Mouse (Mus musculus) heart, embryonic 11.5 days (tissue): ENCODE measurements around the gene Pbx1. TPM values are rescaled to one million over a fixed set of nuclear protein-coding genes. Genes with fewer than 3 reads are reported as not detected.

Experiments
- ATAC-seq: fragments of 200-750 bp; cut with Nextera tagmentation; replicated peaks from 2 replicates; pipeline ENCODE4 v1.8.0; 2017; ENCODE audit warnings: moderate library complexity; ENCODE audit not compliant: insufficient number of reproducible peaks, low FRiP score, low TSS enrichment
- H3K27ac ChIP-seq: fragments of 300-500 bp; sonication (generic); 2 replicates; pipeline ENCODE4 v1.5.1; 2014; ENCODE audit warnings: mild to moderate bottlenecking, low read depth, low read length
- H3K27me3 ChIP-seq: fragments of 300-500 bp; sonication (generic); 2 replicates; pipeline ENCODE4 v1.6.1; 2014; ENCODE audit warnings: mild to moderate bottlenecking, low read length, mixed read lengths; ENCODE audit not compliant: control insufficient read depth, insufficient read depth
- H3K36me3 ChIP-seq: fragments of 300-500 bp; sonication (generic); 2 replicates; pipeline ENCODE4 v1.6.1; 2014; ENCODE audit warnings: mild to moderate bottlenecking, low read length, moderate library complexity, mixed read lengths; ENCODE audit not compliant: control insufficient read depth, insufficient read depth
- H3K4me1 ChIP-seq: fragments of 300-500 bp; sonication (generic); 2 replicates; pipeline ENCODE4 v1.6.1; 2014; ENCODE audit warnings: low read length; ENCODE audit not compliant: control insufficient read depth, insufficient read depth
- H3K4me2 ChIP-seq: fragments of 300-500 bp; sonication (generic); 2 replicates; pipeline ENCODE4 v1.6.1; 2014; ENCODE audit warnings: mild to moderate bottlenecking, moderate library complexity
- H3K4me3 ChIP-seq: fragments of 300-500 bp; sonication (generic); 2 replicates; pipeline ENCODE4 v1.5.1; 2014; ENCODE audit warnings: low read depth, low read length
- H3K9ac ChIP-seq: fragments of 300-500 bp; sonication (generic); 2 replicates; pipeline ENCODE4 v1.6.1; 2014; ENCODE audit warnings: mild to moderate bottlenecking, low read depth, low read length, moderate library complexity
- H3K9me3 ChIP-seq: fragments of 300-500 bp; sonication (generic); replicated peaks from 2 replicates; pipeline ENCODE4 v1.6.1; 2016; ENCODE audit warnings: low read length; ENCODE audit not compliant: control insufficient read depth
- WGBS: fragments of 180-500 bp; shearing (Covaris S2); extraction: QIAGEN DNeasy Blood & Tissue Kit; methylation state at CpG from one replicate; pipeline ENCODE4 v1.1.7; 2014; ENCODE audit not compliant: insufficient replicate concordance; 5-methylcytosine and 5-hydroxymethylcytosine counted together
- polyA plus RNA-seq: library from polyadenylated mRNA; unstranded; fragments of >200 nt; fragmentation: Nextera tagmentation; extraction: Ambion mirVana; gene quantifications from 2 replicates; pipeline ENCODE4 v1.2.1, GENCODE M21; 2014

Gene Pbx1
- polyA plus RNA-seq, 1 experiment from 2014 or later, result 33.5 TPM

DNA sequence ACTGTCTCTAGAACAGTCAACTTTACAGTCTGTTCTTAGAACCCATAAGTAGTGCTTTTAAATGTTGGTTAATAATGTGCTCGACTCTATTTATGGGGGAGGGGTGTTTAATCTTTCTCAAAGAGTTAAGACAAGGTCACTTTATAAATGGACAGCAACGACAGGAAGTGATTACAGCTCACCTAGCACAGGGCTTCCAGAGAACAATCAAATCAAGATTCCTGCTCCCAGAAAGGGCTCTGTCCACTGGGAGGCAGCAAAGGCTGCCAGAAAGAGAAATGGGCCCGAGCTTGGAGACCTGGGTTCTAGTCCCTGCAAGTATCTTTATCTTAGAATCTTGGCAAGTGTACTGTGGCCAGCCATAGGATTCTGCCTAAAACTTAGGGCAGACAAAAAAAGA, 55.7 kb downstream of the Pbx1 start:
- H3K27me3 ChIP-seq, result no peaks in the 10 kb centered on the region

GRCm38 (mm10) chr1:168374953-168375600, 57.0 kb downstream of the Pbx1 start:
- Histone ChIP-seq H3K4me2 (no peak overlapping the region), H3K27ac (no peak overlapping the region), H3K4me3 (no peak overlapping the region), H3K9ac (no peak overlapping the region), H3K9me3 (no peaks in the 10 kb centered on the region), H3K36me3 (peaks cover 3% of the 10 kb centered on the region; the same call in 1 of the 2 replicates), H3K4me1 (peaks cover 5% of the 10 kb centered on the region), H3K27me3 (no peaks in the 10 kb centered on the region)
- ATAC-seq, result no peak
- 76% methylated on average over 12 of the region's 12 CpGs for WGBS

More for the DNA sequence above, 55.7 kb downstream of the Pbx1 start:
- no peak overlapping the region for H3K9ac ChIP-seq
- H3K36me3 ChIP-seq, result peaks cover 3% of the 10 kb centered on the region; the same call in 1 of the 2 replicates
- H3K27ac ChIP-seq, result no peak overlapping the region
- 47% methylated on average over 3 of the region's 3 CpGs for WGBS
- H3K4me2 ChIP-seq, result no peak overlapping the region
- no peaks in the 10 kb centered on the region for H3K9me3 ChIP-seq
- H3K4me1 ChIP-seq, result peaks cover 17% of the 10 kb centered on the region
- no peak for ATAC-seq
- H3K4me3 ChIP-seq, result no peak overlapping the region

DNA sequence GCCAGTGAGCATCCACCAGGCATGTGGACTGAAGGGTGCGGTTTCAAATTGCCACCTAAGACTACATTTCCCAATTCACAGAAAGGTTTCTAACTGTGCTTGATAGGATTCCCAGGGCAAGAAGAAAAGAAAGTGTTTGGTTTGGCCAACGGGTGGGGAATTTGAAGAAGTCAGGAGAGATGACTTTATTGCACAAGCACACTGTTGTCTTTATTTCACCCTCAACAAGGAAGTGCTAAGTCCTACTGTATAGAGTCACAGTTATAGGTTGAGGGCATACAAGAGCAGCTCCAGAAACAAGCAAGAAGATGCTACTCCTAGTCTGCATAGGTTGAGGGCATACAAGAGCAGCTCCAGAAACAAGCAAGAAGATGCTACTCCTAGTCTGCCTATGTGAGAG, 60.0 kb downstream of the Pbx1 start:
- Histone ChIP-seq H3K27ac (no peak overlapping the region), H3K27me3 (no peaks in the 10 kb centered on the region), H3K9me3 (no peaks in the 10 kb centered on the region), H3K4me1 (peaks cover 3% of the 10 kb centered on the region; the same call in 1 of the 2 replicates), H3K4me3 (no peak overlapping the region), H3K4me2 (no peak overlapping the region), H3K9ac (no peak overlapping the region), H3K36me3 (peaks cover 3% of the 10 kb centered on the region; the same call in 1 of the 2 replicates)
- no peak for ATAC-seq
- 87% methylated on average over 2 of the region's 2 CpGs for WGBS

DNA sequence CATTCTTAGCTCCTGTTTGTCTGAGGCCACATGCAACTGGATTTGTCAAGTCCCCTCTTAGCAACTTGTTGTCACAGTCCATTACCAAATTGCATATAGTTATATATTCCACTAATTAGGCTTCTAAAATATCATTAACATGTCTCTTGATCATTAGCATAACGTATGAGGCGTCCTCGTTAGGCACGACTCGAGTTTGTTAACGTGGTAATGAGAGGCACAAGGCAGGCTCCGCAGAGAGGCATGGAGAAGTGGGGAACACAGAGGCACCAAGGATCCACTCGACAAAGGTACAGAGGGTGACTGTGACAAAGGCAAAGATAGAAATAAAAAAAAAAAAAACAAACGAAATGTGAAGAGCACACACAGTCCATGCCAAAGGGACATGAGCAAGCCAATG, 61.1 kb downstream of the Pbx1 start:
- no peak overlapping the region for H3K4me2 ChIP-seq
- 85% methylated on average over 9 of the region's 9 CpGs for WGBS
- no peak overlapping the region for H3K4me3 ChIP-seq
- no peak for ATAC-seq
- H3K4me1 ChIP-seq, result peaks cover 3% of the 10 kb centered on the region; the same call in 1 of the 2 replicates
- no peaks in the 10 kb centered on the region for H3K27me3 ChIP-seq
- no peak overlapping the region for H3K9ac ChIP-seq
- no peaks in the 10 kb centered on the region for H3K9me3 ChIP-seq
- no peak overlapping the region for H3K27ac ChIP-seq
- peaks cover 3% of the 10 kb centered on the region; the same call in 1 of the 2 replicates for H3K36me3 ChIP-seq

DNA sequence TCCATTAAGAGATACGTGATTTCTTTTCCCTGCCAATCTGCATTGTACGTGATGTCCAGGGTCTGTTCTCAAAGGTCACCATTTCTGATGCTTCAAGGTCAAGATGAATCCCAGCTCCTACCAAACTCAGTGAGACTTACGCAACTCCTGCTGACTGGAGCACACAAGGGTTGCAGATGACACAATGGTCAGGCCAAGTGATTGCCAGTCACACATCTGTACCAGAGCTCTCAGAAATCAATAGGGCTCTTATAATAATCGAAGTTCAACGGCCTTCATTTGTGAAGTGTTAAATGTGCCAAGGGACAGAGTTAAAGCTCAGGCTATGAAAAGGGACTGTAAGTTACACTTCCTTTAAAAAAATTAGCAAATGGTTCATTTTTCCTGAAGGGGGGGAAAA, 65.8 kb downstream of the Pbx1 start:
- no peak overlapping the region for H3K4me2 ChIP-seq
- WGBS, result 91% methylated on average over 5 of the region's 5 CpGs
- H3K27ac ChIP-seq, result no peak overlapping the region
- H3K9me3 ChIP-seq, result no peaks in the 10 kb centered on the region
- peaks cover 9% of the 10 kb centered on the region; the same call in 1 of the 2 replicates for H3K4me1 ChIP-seq
- no peaks in the 10 kb centered on the region for H3K36me3 ChIP-seq
- no peak overlapping the region for H3K4me3 ChIP-seq
- no peak overlapping the region for H3K9ac ChIP-seq
- ATAC-seq, result no peak
- no peaks in the 10 kb centered on the region for H3K27me3 ChIP-seq

GRCm38 (mm10) chr1:168364325-168364724, 67.7 kb downstream of the Pbx1 start:
- Histone ChIP-seq H3K4me1 (peaks cover 9% of the 10 kb centered on the region; the same call in 1 of the 2 replicates), H3K27ac (no peak overlapping the region), H3K4me2 (no peak overlapping the region), H3K4me3 (no peak overlapping the region), H3K9ac (no peak overlapping the region), H3K27me3 (no peaks in the 10 kb centered on the region), H3K9me3 (no peaks in the 10 kb centered on the region), H3K36me3 (no peaks in the 10 kb centered on the region)
- 85% methylated on average over 7 of the region's 7 CpGs for WGBS
- no peak for ATAC-seq

DNA sequence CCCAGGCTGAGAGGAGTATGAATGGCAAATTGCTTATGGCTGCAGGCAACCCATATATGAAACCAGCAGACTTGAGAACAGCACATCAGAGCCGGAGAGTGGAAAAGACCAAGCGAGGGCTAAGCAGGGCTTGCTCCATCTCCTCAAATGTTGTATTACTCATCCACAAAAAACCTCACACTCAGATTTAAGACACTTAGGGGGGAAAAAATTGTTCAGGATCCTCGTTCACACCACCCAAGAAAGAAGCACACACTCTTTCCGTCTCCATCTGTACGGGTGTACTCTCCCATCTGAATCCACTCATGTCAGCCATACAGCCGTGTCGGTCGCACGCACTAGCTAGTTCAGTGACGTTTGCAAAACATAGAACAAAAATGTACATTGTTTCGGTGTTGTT, 69.0 kb downstream of the Pbx1 start:
- Histone ChIP-seq H3K4me1 (peaks cover 17% of the 10 kb centered on the region), H3K36me3 (no peaks in the 10 kb centered on the region), H3K4me3 (no peak overlapping the region), H3K9ac (no peak overlapping the region), H3K9me3 (no peaks in the 10 kb centered on the region), H3K27me3 (no peaks in the 10 kb centered on the region), H3K4me2 (no peak overlapping the region), H3K27ac (no peak overlapping the region)
- ATAC-seq, result no peak
- 93% methylated on average over 11 of the region's 11 CpGs for WGBS

DNA sequence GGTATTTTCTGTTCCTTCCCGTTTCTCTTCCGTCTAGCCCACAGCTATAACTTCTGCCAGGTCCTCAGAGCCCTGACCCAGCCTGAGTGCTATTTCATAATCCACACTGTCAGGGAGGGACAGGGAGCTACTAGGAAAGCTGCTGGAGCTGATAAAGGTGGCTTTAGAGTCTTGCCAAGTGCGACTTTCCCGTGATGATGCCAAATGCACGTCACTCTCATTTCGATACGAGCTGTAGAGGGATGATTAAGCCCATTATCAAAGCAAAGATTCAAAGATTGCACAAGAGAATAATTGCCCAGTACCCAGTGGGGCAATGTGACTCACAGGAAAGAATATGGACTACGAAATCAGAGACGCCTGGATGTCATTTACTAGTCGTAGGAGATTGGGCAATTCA, 69.6 kb downstream of the Pbx1 start:
- no peak for ATAC-seq
- Histone ChIP-seq H3K4me2 (no peak overlapping the region), H3K36me3 (no peaks in the 10 kb centered on the region)

More for the DNA sequence above, 69.6 kb downstream of the Pbx1 start:
- Histone ChIP-seq H3K9me3 (no peaks in the 10 kb centered on the region), H3K27ac (no peak overlapping the region), H3K4me1 (peaks cover 23% of the 10 kb centered on the region), H3K4me3 (no peak overlapping the region), H3K9ac (no peak overlapping the region), H3K27me3 (no peaks in the 10 kb centered on the region)
- WGBS, result 68% methylated on average over 10 of the region's 10 CpGs
